Mouse (Mus musculus) bone marrow, adult 2 months (tissue): ENCODE measurements around the gene Antxrl.

Experiments used
- CTCF ChIP-seq: fragments of 200-500 bp; IDR thresholded peaks from 2 replicates; pipeline ENCODE4 v1.5.1; 2011; ENCODE audit warnings: low read length, control low read depth; ENCODE audit not compliant: control insufficient read depth, insufficient read depth
- POLR2A ChIP-seq: fragments of 200-500 bp; IDR thresholded peaks from 2 replicates; pipeline ENCODE4 v1.6.1; 2011; ENCODE audit warnings: low read depth, mild to moderate bottlenecking, control low read depth, low read length, borderline replicate concordance; ENCODE audit not compliant: control insufficient read depth

- TF ChIP-seq POLR2A, result no peak
- no peak for TF ChIP-seq CTCF
These were observed 39.0 kb downstream of the Antxrl start for GRCm38 (mm10) chr14:34091475-34091874.
